ENCODE assay signal across 27 mouse cellular contexts in the genomic region with DNA sequence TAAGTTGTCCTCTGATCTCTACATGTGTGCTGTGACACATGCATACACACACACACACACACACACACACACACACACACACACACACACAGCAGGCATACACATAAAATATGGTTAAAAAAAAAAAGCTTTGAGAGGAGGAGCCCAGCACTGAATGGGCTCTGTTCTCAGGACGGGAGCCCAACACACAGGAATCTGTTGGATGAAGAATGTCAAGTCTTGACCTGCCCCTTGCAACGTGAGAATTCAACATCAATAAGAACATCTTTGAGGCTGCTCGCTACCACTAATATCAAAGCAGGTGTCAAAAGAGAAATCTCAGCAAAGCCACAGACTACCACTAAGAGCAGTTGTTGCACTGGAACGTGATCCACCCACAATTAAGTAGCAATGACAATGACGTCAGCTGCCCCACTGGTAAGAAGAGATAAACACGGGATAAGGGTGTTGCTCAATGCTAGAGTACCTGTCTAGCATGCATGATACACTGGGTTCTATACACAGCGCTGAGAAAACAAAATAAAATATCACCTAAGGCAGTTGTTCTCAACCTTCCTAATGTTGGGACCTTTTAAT. TPM values are rescaled to one million over a fixed set of nuclear protein-coding genes. Genes with fewer than 3 reads are reported as not detected.
A peak's percentile ranks its signal among the peaks of the same experiment; 100 is the strongest.
DNase-seq lines count a peak whose midpoint lies in the region; ATAC-seq and TF ChIP-seq lines count a peak whose summit lies in the region.
"Had no signal": no experiment of that assay in that cellular context is flagged by ENCODE, and none has a peak within 500 bp of the region (broad histone marks: within the 10 kb centered on the region; RNA-seq: fewer than 3 reads in every experiment).

No protein-coding gene starts in this region.

- no peak for TF ChIP-seq CTCF in C2C12 (IDR thresholded peaks at IDR 0.05; ENCODE audit: control insufficient read depth, insufficient read depth, insufficient read length)

- no peaks in the 10 kb centered on the region for H3K79me3 ChIP-seq in C2C12 (ENCODE audit: low read depth)

- no peak overlapping the region for H3K9ac ChIP-seq in embryonic facial prominence, embryonic 11.5 days (replicated peaks; ENCODE audit: low read length)
- H3K9ac ChIP-seq: embryonic facial prominence, embryonic 15.5 days; forebrain, postnatal 0 days; hindbrain, embryonic 13.5 days had no signal

- ATAC-seq in embryonic facial prominence, embryonic 11.5 days (replicated peaks; ENCODE audit: insufficient number of reproducible peaks, low FRiP score, low TSS enrichment, low read depth), result no peak
- ATAC-seq: forebrain, embryonic 14.5 days; forebrain, postnatal 0 days; hindbrain, postnatal 0 days; inflammation-experienced regulatory T-cells, adult 6 months had no signal

- no peaks in the 10 kb centered on the region for H3K4me1 ChIP-seq in embryonic facial prominence, embryonic 11.5 days (ENCODE audit: control insufficient read depth, insufficient read depth, low read length)
- H3K4me1 ChIP-seq in embryonic facial prominence, embryonic 10.5 days, result peaks cover 12% of the 10 kb centered on the region; the same call in 1 of the 2 replicates
- H3K4me1 ChIP-seq: embryonic facial prominence, embryonic 15.5 days; hindbrain, embryonic 13.5 days had no signal

- no peak overlapping the region for H3ac ChIP-seq in C2C12 (ENCODE audit: control insufficient read depth, insufficient read length, low read depth)

- DNase-seq in embryonic facial prominence, embryonic 11.5 days (ENCODE audit: low spot score), result peak; percentile 18
- DNase-seq in embryonic facial prominence, embryonic 10.5 days (ENCODE audit: low spot score), result no peak
- peak; percentile 9 for DNase-seq in gonadal fat pad, adult 2 months (ENCODE audit: low read depth)
- DNase-seq in frontal cortex, postnatal 25 days (ENCODE audit: low spot score in 2 of 2), result no peak
- DNase-seq in layer of hippocampus, adult 11-12 months (ENCODE audit: low spot score), result no peak
- DNase-seq: adrenal gland, adult 2 months; adrenal gland, postnatal 14 days; cerebellum, adult 11 months; cerebellum, adult 2 months; cerebellum, adult 9-11 months; cerebellum, postnatal 25 days; forebrain, postnatal 0 days; gastrocnemius, postnatal 25 days; heart, adult 2 months; heart, postnatal 36 days; kidney, adult 18-20 months had no signal

- H3K79me2 ChIP-seq in C2C12 (ENCODE audit: control insufficient read depth, insufficient read depth), result no peaks in the 10 kb centered on the region

- WGBS in embryonic facial prominence, embryonic 11.5 days, result 70% methylated on average over 7 of the region's 7 CpGs
- 78% methylated on average over 7 of the region's 7 CpGs for WGBS in embryonic facial prominence, embryonic 10.5 days

- no peaks in the 10 kb centered on the region for H3K9me3 ChIP-seq in embryonic facial prominence, embryonic 11.5 days (replicated peaks; ENCODE audit: control insufficient read depth, low read length)
- H3K9me3 ChIP-seq in embryonic facial prominence, embryonic 10.5 days, result no peaks in the 10 kb centered on the region
- H3K9me3 ChIP-seq: embryonic facial prominence, embryonic 15.5 days; G1E; hindbrain, embryonic 10.5 days; hindbrain, embryonic 13.5 days had no signal

- H3K36me3 ChIP-seq in embryonic facial prominence, embryonic 11.5 days (replicated peaks; ENCODE audit: control insufficient read depth, insufficient read depth, low read depth, low read length), result no peaks in the 10 kb centered on the region
- H3K36me3 ChIP-seq in embryonic facial prominence, embryonic 10.5 days (replicated peaks), result no peaks in the 10 kb centered on the region
- no peaks in the 10 kb centered on the region for H3K36me3 ChIP-seq in C2C12 (ENCODE audit: control insufficient read depth, insufficient read depth)
- H3K36me3 ChIP-seq: embryonic facial prominence, embryonic 15.5 days; G1E; hindbrain, embryonic 10.5 days; hindbrain, embryonic 13.5 days had no signal

- no peak overlapping the region for H3K4me2 ChIP-seq in embryonic facial prominence, embryonic 11.5 days (ENCODE audit: low read depth, low read length)
- H3K4me2 ChIP-seq: embryonic facial prominence, embryonic 15.5 days; heart, embryonic 11.5 days; hindbrain, embryonic 13.5 days had no signal

- H3K27ac ChIP-seq in embryonic facial prominence, embryonic 11.5 days (replicated peaks; ENCODE audit: low read depth, low read length), result no peak overlapping the region
- no peak overlapping the region for H3K27ac ChIP-seq in embryonic facial prominence, embryonic 10.5 days (replicated peaks)
- H3K27ac ChIP-seq: embryonic facial prominence, embryonic 15.5 days; heart, adult 2 months; hindbrain, embryonic 10.5 days; hindbrain, embryonic 13.5 days; hindbrain, postnatal 0 days had no signal

- H3K4me3 ChIP-seq in embryonic facial prominence, embryonic 11.5 days (ENCODE audit: low read depth, low read length), result no peak overlapping the region
- no peak overlapping the region for H3K4me3 ChIP-seq in embryonic facial prominence, embryonic 10.5 days
- H3K4me3 ChIP-seq in C2C12 (ENCODE audit: insufficient read depth, poor library complexity, severe bottlenecking), result no peak overlapping the region
- H3K4me3 ChIP-seq: embryonic facial prominence, embryonic 15.5 days; heart, adult 2 months; hindbrain, embryonic 10.5 days; hindbrain, embryonic 13.5 days had no signal

- no peaks in the 10 kb centered on the region for H3K27me3 ChIP-seq in embryonic facial prominence, embryonic 11.5 days (ENCODE audit: control insufficient read depth, insufficient read depth, low read length)
- H3K27me3 ChIP-seq in embryonic facial prominence, embryonic 10.5 days (replicated peaks; ENCODE audit: low read depth, poor library complexity, severe bottlenecking), result no peaks in the 10 kb centered on the region
- no peaks in the 10 kb centered on the region for H3K27me3 ChIP-seq in C2C12 (ENCODE audit: control insufficient read depth, insufficient read depth, insufficient read length)
- H3K27me3 ChIP-seq: embryonic facial prominence, embryonic 15.5 days; hindbrain, embryonic 13.5 days had no signal

TF ChIP-seq in C2C12, 6 proteins besides CTCF, POLR2A, EP300 and RAD21:
- no peak for TF ChIP-seq USF1 (IDR thresholded peaks at IDR 0.05; ENCODE audit: low read depth)
- peak; percentile 3 for TF ChIP-seq MYOD1 (IDR thresholded peaks at IDR 0.05; ENCODE audit: control insufficient read depth, insufficient read length, low read depth)
- no peak for TF ChIP-seq MYOG (IDR thresholded peaks at IDR 0.05; ENCODE audit: control insufficient read depth, extremely low read depth, insufficient read length)
- TF ChIP-seq CEBPB (IDR thresholded peaks at IDR 0.05; ENCODE audit: low read depth), result no peak
TF ChIP-seq in C2C12: peak in this region for 1.

RNA-seq across cellular contexts. Expression of a gene that starts 17.2 kb away (rescaled TPM):
- polyA plus RNA-seq in embryonic facial prominence, embryonic 11.5 days (2014; fragmentation: Nextera tagmentation; extraction: Ambion mirVana), result 0.20 TPM in 1 of 2 replicates, not detected in the other
- polyA plus RNA-seq in embryonic facial prominence, embryonic 10.5 days (2016; fragmentation: Nextera tagmentation; extraction: Ambion mirVana), result 0.21 and 0.25 TPM in 2 replicates
- polyA plus RNA-seq in C2C12 (2012; fragmentation: generic; extraction: Trizol), result 0.26 TPM
- not detected in 2 replicates for polyA plus RNA-seq in gonadal fat pad, adult 2 months (2012; rRNA removed)
- polyA plus RNA-seq: forebrain, embryonic 11.5 days; forebrain, embryonic 14.5 days; forebrain, postnatal 0 days; G1E; heart, adult 2 months; heart, postnatal 0 days; hindbrain, embryonic 10.5 days; hindbrain, embryonic 13.5 days; hindbrain, postnatal 0 days; inflammation-experienced regulatory T-cells, adult 6 months had no signal

RNA-seq across cellular contexts. Expression of a gene that starts 17.4 kb away (rescaled TPM):
- polyA plus RNA-seq in embryonic facial prominence, embryonic 11.5 days (2014; fragmentation: Nextera tagmentation; extraction: Ambion mirVana), result 0.18 TPM in 2 replicates
- polyA plus RNA-seq in embryonic facial prominence, embryonic 10.5 days (2016; fragmentation: Nextera tagmentation; extraction: Ambion mirVana), result 0.41 and 0.52 TPM in 2 replicates
- polyA plus RNA-seq in C2C12 (2012; fragmentation: generic; extraction: Trizol), result 0.33 TPM
- 1.6 and 1.8 TPM in 2 replicates for polyA plus RNA-seq in gonadal fat pad, adult 2 months (2012; rRNA removed)
- polyA plus RNA-seq: forebrain, embryonic 11.5 days; forebrain, embryonic 14.5 days; G1E had no signal

Comparison
In these comparisons a context has a peak if more than half of its experiments do, and no peak if none do; other contexts are left out.
1. DNase-seq: peak in embryonic facial prominence, embryonic 11.5 days (single experiment) and gonadal fat pad, adult 2 months (single experiment); none in embryonic facial prominence, embryonic 10.5 days (single experiment), frontal cortex, postnatal 25 days (0 of 2) and layer of hippocampus, adult 11-12 months (single experiment).